17 mouse cellular contexts compared by ENCODE assay signal in the genomic region with DNA sequence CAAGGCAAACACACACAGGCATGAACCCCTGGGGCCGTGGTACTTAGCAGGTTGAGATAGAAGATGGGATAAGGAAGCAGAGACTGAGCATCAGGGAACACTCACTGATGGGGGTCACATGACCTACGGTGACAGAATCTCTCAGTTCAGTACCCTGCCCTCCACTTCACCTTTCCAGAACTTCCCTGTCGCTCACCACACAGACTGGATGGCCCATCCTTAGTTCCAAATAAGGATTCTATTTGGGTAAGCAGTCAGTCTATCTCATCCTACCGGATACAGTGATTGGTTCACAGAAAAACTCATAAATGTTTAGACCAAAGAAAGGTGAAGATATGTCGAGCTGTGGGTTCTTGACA.
A peak's percentile ranks its signal among the peaks of the same experiment; 100 is the strongest.
DNase-seq lines count a peak whose midpoint lies in the region; ATAC-seq and TF ChIP-seq lines count a peak whose summit lies in the region.
"Had no signal": no experiment of that assay in that cellular context is flagged by ENCODE, and none has a peak within 500 bp of the region (broad histone marks: within the 10 kb centered on the region; RNA-seq: fewer than 3 reads in every experiment).

No protein-coding gene starts in this region.

- no peak overlapping the region for H3K9ac ChIP-seq in heart, postnatal 0 days (replicated peaks; ENCODE audit: low read depth, low read length)
- H3K9ac ChIP-seq in lung, postnatal 0 days (replicated peaks; ENCODE audit: low read depth) = no peak overlapping the region
- H3K9ac ChIP-seq: forebrain, embryonic 12.5 days; liver, embryonic 13.5 days; neural tube, embryonic 15.5 days had no signal

- no peaks in the 10 kb centered on the region for H3K36me3 ChIP-seq in heart, postnatal 0 days (replicated peaks; ENCODE audit: control insufficient read depth, insufficient read depth, low read length)
- no peaks in the 10 kb centered on the region for H3K36me3 ChIP-seq in lung, postnatal 0 days (ENCODE audit: insufficient read depth, low read length)
- no peaks in the 10 kb centered on the region for H3K36me3 ChIP-seq in small intestine, adult 2 months (ENCODE audit: control insufficient read depth, insufficient read depth, low read length)
- H3K36me3 ChIP-seq: forebrain, embryonic 12.5 days; hindbrain, embryonic 10.5 days; liver, embryonic 13.5 days; neural tube, embryonic 15.5 days had no signal

- H3K4me2 ChIP-seq in heart, postnatal 0 days (ENCODE audit: low read depth, low read length) = no peak overlapping the region
- no peak overlapping the region for H3K4me2 ChIP-seq in lung, postnatal 0 days (replicated peaks; ENCODE audit: low read depth, low read length)
- H3K4me2 ChIP-seq: forebrain, embryonic 12.5 days; liver, embryonic 13.5 days; neural tube, embryonic 15.5 days had no signal

- TF ChIP-seq EP300 in heart, postnatal 0 days (IDR thresholded peaks at IDR 0.05; ENCODE audit: low read depth) = no peak
- no peak for TF ChIP-seq EP300 in lung, postnatal 0 days (IDR thresholded peaks at IDR 0.05)

- no peak for ATAC-seq in heart, postnatal 0 days (ENCODE audit: insufficient read depth, low read depth)
- ATAC-seq in lung, postnatal 0 days = peak; percentile 56
- no peak for ATAC-seq in CD4-positive, CD25-positive, alpha-beta regulatory T cell, adult 4 months
- ATAC-seq: Patski had no signal

- no peaks in the 10 kb centered on the region; the same call in 1 of the 2 replicates for H3K4me1 ChIP-seq in heart, postnatal 0 days (ENCODE audit: control insufficient read depth, insufficient read depth)
- H3K4me1 ChIP-seq in lung, postnatal 0 days (ENCODE audit: insufficient read depth, low read depth, low read length) = peaks cover 4% of the 10 kb centered on the region
- H3K4me1 ChIP-seq in small intestine, adult 2 months (ENCODE audit: control insufficient read depth, insufficient read depth, insufficient read length, low read length) = no peaks in the 10 kb centered on the region; the same call in 1 of the 2 replicates
- H3K4me1 ChIP-seq: forebrain, embryonic 12.5 days; liver, embryonic 13.5 days; neural tube, embryonic 15.5 days had no signal

- no peaks in the 10 kb centered on the region for H3K9me3 ChIP-seq in heart, postnatal 0 days (replicated peaks; ENCODE audit: control insufficient read depth, low read length)
- no peaks in the 10 kb centered on the region for H3K9me3 ChIP-seq in lung, postnatal 0 days (ENCODE audit: low read length)
- H3K9me3 ChIP-seq: forebrain, embryonic 12.5 days; hindbrain, embryonic 10.5 days; liver, embryonic 13.5 days; neural tube, embryonic 15.5 days had no signal

- peak; percentile 21 for DNase-seq in adrenal gland, adult 2 months
- no peak for DNase-seq in adrenal gland, postnatal 36 days
- DNase-seq in heart, postnatal 0 days (ENCODE audit: low spot score) = no peak
- DNase-seq in heart, postnatal 4 days = no peak
- peak; percentile 15 for DNase-seq in lung, postnatal 0 days (ENCODE audit: low spot score)
- DNase-seq in lung, postnatal 14 days = no peak
- DNase-seq: cerebellum, postnatal 14 days; left cerebral cortex, postnatal 4 days; liver, embryonic 13.5 days; retina, postnatal 1 day; spleen, adult 18-20 months had no signal

- TF ChIP-seq CTCF in heart, postnatal 0 days (IDR thresholded peaks at IDR 0.05; ENCODE audit: low read depth) = no peak
- TF ChIP-seq CTCF in lung, postnatal 0 days (IDR thresholded peaks at IDR 0.05) = no peak
- no peak for TF ChIP-seq CTCF in small intestine, adult 2 months (IDR thresholded peaks at IDR 0.05; ENCODE audit: extremely low read depth, insufficient read length, insufficient replicate concordance, low read depth, low read length)

- H3K4me3 ChIP-seq in heart, postnatal 0 days (ENCODE audit: low read depth, low read length) = no peak overlapping the region
- H3K4me3 ChIP-seq in lung, postnatal 0 days (ENCODE audit: low read depth, low read length) = no peak overlapping the region
- H3K4me3 ChIP-seq in small intestine, adult 2 months (ENCODE audit: low read depth, low read length) = no peak overlapping the region
- H3K4me3 ChIP-seq: forebrain, embryonic 12.5 days; hindbrain, embryonic 10.5 days; liver, embryonic 13.5 days; neural tube, embryonic 15.5 days had no signal

- no peak for TF ChIP-seq POLR2A in small intestine, adult 2 months (IDR thresholded peaks at IDR 0.05; ENCODE audit: low read depth, low read length)

- 51% methylated on average over 5 of the region's 5 CpGs for WGBS in heart, postnatal 0 days
- WGBS in lung, postnatal 0 days = 36% methylated on average over 5 of the region's 5 CpGs
- 56% methylated on average over 5 of the region's 5 CpGs for WGBS in small intestine, adult 2 months

- H3K27ac ChIP-seq in heart, postnatal 0 days (ENCODE audit: low read depth) = peak overlapping the region; percentile 36
- peak overlapping the region; percentile 73 for H3K27ac ChIP-seq in lung, postnatal 0 days (ENCODE audit: low read length)
- peak overlapping the region; percentile 71 for H3K27ac ChIP-seq in small intestine, adult 2 months (ENCODE audit: insufficient read depth, low read depth, low read length)
- H3K27ac ChIP-seq: forebrain, embryonic 12.5 days; hindbrain, embryonic 10.5 days; liver, embryonic 13.5 days; neural tube, embryonic 15.5 days had no signal

- no peaks in the 10 kb centered on the region for H3K27me3 ChIP-seq in heart, postnatal 0 days (ENCODE audit: control insufficient read depth, insufficient read depth, low read length)
- no peaks in the 10 kb centered on the region for H3K27me3 ChIP-seq in lung, postnatal 0 days (replicated peaks; ENCODE audit: insufficient read depth, low read length)
- H3K27me3 ChIP-seq in small intestine, adult 2 months (ENCODE audit: control insufficient read depth, insufficient read depth, low read length) = no peaks in the 10 kb centered on the region
- H3K27me3 ChIP-seq: forebrain, embryonic 12.5 days; liver, embryonic 13.5 days; neural tube, embryonic 15.5 days had no signal

Comparison
In these comparisons a context has a peak if more than half of its experiments do, and no peak if none do; other contexts are left out.
1. DNase-seq: peak in adrenal gland, adult 2 months (single experiment) and lung, postnatal 0 days (single experiment); none in adrenal gland, postnatal 36 days (0 of 2), heart, postnatal 0 days (single experiment), heart, postnatal 4 days (single experiment) and lung, postnatal 14 days (single experiment).
2. Peak in every context shown above with its lines, with median percentiles within 50 percentile points of each other: H3K27ac ChIP-seq.